Mouse (Mus musculus): ENCODE results near the gene Acap3. TPM values are rescaled to one million over a fixed set of nuclear protein-coding genes. Genes with fewer than 3 reads are reported as not detected.

The Acap3 gene
- polyA plus RNA-seq, 1 experiment from 2014 or later: 10.1 TPM

DNA sequence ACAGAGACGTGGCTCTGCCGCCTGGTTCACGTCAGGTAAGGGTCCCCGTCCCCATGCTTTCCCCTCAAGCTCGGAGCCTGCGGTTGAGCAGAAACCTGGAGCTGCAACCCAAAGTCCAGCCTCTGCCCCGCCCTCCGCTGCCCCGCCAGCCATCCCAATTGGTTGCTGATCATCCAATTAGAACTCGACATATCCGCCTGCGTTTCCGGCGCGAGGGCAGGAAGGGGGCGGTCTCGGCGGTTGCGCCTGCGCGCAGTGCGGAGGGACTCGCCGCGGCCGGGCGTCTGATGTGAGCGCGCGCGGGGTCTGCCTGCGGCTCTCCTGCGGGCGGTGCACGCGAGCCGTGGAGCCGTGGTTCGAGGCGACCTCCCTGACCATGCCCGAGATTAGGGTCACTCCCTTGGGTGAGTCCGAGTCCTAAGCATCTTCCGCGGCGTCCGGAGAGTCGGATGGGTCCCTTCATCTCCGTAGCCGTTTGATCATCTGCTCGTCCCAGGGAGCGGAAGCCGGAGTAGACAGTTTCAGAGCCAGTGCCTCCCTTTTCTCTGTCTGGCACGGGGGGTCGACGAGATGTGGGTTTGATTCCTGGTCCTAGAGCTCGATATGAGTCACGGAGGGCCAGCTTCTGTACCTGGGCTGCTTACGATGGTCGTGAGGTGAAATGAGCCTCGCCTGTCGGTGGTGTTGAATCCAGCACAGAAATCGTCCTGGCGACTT is 22.1 kb upstream of the Acap3 start, which contains the start of the genes Cptp and Ints11:
Gene Cptp (minus strand): TSS at position 124 of the 717 bp plus-strand sequence.
Gene Ints11 (plus strand): TSS at position 230 of the 717 bp plus-strand sequence.
- no peaks in the 10 kb centered on the region for H3K9me3 ChIP-seq (replicated peaks; ENCODE audit: control insufficient read depth, low read length)
- H3K9ac ChIP-seq (ENCODE audit: low read length): peak within 1 kb of the TSS; percentile 83
- peaks cover 23% of the 10 kb centered on the region for H3K36me3 ChIP-seq (ENCODE audit: control insufficient read depth, insufficient read depth)
- H3K4me2 ChIP-seq (ENCODE audit: low read depth, low read length): peak within 1 kb of the TSS; percentile 89
- under 1% methylated on average over 60 of the region's 63 CpGs for WGBS
- peak; percentile 97 for ATAC-seq (replicated peaks; ENCODE audit: extremely low read depth, insufficient read depth, low FRiP score)
- peak within 1 kb of the TSS; percentile 70 for H3K4me3 ChIP-seq (ENCODE audit: low read length)
- no peaks in the 10 kb centered on the region for H3K27me3 ChIP-seq (ENCODE audit: control insufficient read depth, insufficient read depth, low read length)
- peaks cover 15% of the 10 kb centered on the region for H3K4me1 ChIP-seq (ENCODE audit: control insufficient read depth, insufficient read depth, low read length)
- peak within 1 kb of the TSS; percentile 8; the same call in 1 of the 2 replicates for H3K27ac ChIP-seq (ENCODE audit: low read length)

- H3K36me3 ChIP-seq (ENCODE audit: control insufficient read depth, insufficient read depth): peaks cover 29% of the 10 kb centered on the region
- H3K4me2 ChIP-seq (ENCODE audit: low read depth, low read length): no peak overlapping the region
- WGBS: 88% methylated on average over 7 of the region's 7 CpGs
- H3K9ac ChIP-seq (ENCODE audit: low read length): no peak overlapping the region
- H3K9me3 ChIP-seq (replicated peaks; ENCODE audit: control insufficient read depth, low read length): no peaks in the 10 kb centered on the region
- peaks cover 15% of the 10 kb centered on the region for H3K4me1 ChIP-seq (ENCODE audit: control insufficient read depth, insufficient read depth, low read length)
- H3K27ac ChIP-seq (ENCODE audit: low read length): no peak overlapping the region
- no peaks in the 10 kb centered on the region for H3K27me3 ChIP-seq (ENCODE audit: control insufficient read depth, insufficient read depth, low read length)
- no peak for ATAC-seq (replicated peaks; ENCODE audit: extremely low read depth, insufficient read depth, low FRiP score)
- H3K4me3 ChIP-seq (ENCODE audit: low read length): no peak overlapping the region
Measured at GRCm38 (mm10) chr4:155871404-155871803, 20.2 kb upstream of the Acap3 start.

DNA sequence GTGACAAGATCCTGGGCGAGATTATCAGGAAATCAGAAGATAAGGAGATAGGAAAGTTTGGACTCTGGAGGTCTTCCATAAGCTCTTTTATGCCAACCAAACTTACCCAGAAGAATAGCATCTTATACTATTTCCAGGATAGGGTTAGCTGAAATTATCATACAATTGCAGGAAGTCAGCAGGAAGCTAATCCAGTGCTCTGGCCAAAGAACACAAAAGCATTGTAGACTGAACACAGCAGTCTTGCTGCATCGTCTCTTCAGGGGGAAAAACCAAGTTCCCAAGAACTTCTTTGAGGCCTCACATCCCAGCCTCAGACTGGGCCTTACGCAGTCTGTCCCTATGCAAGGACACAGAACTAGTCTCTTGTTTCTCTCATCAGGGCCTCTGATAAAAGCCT is 8.0 kb upstream of the Acap3 start:
- Histone ChIP-seq H3K36me3 (ENCODE audit: control insufficient read depth, insufficient read depth) (peaks cover 34% of the 10 kb centered on the region), H3K4me2 (ENCODE audit: low read depth, low read length) (no peak overlapping the region), H3K27me3 (ENCODE audit: control insufficient read depth, insufficient read depth, low read length) (no peaks in the 10 kb centered on the region), H3K27ac (ENCODE audit: low read length) (peak overlapping the region; percentile 57), H3K9me3 (replicated peaks; ENCODE audit: control insufficient read depth, low read length) (no peaks in the 10 kb centered on the region), H3K9ac (ENCODE audit: low read length) (no peak overlapping the region), H3K4me1 (ENCODE audit: control insufficient read depth, insufficient read depth, low read length) (no peaks in the 10 kb centered on the region), H3K4me3 (ENCODE audit: low read length) (no peak overlapping the region)
- WGBS: 66% methylated on average over 3 of the region's 3 CpGs
- ATAC-seq (replicated peaks; ENCODE audit: extremely low read depth, insufficient read depth, low FRiP score): peak; percentile 28; the same call in 1 of the 2 replicates

- Histone ChIP-seq H3K9me3 (replicated peaks; ENCODE audit: control insufficient read depth, low read length) (no peaks in the 10 kb centered on the region), H3K4me3 (ENCODE audit: low read length) (no peak overlapping the region), H3K4me2 (ENCODE audit: low read depth, low read length) (no peak overlapping the region), H3K27ac (ENCODE audit: low read length) (no peak overlapping the region), H3K27me3 (ENCODE audit: control insufficient read depth, insufficient read depth, low read length) (no peaks in the 10 kb centered on the region), H3K36me3 (ENCODE audit: control insufficient read depth, insufficient read depth) (peaks cover 38% of the 10 kb centered on the region), H3K4me1 (ENCODE audit: control insufficient read depth, insufficient read depth, low read length) (peaks cover 8% of the 10 kb centered on the region; the same call in 1 of the 2 replicates), H3K9ac (ENCODE audit: low read length) (no peak overlapping the region)
- ATAC-seq (replicated peaks; ENCODE audit: extremely low read depth, insufficient read depth, low FRiP score): no peak
- WGBS: 95% methylated on average over 5 of the region's 5 CpGs
Measured at GRCm38 (mm10) chr4:155886330-155886729, 5.3 kb upstream of the Acap3 start.

DNA sequence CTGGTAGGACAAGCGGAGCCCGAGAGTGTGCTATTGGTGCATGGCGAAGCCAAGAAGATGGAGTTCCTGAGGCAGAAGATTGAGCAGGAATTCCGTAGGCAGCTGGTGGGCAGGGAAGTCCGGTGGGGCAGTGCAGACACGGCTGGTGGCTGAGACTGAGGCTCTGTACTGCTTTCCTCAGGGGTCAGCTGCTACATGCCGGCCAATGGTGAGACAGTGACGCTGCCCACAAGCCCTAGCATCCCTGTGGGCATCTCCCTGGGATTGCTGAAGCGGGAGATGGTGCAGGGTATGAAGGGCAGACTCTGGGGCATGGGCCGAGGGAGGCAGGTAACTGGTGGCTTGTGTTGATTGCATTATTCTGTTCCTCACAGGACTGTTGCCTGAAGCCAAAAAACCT is 3.9 kb upstream of the Acap3 start:
- Histone ChIP-seq H3K27ac (ENCODE audit: low read length) (no peak overlapping the region), H3K4me2 (ENCODE audit: low read depth, low read length) (no peak overlapping the region), H3K4me1 (ENCODE audit: control insufficient read depth, insufficient read depth, low read length) (peaks cover 10% of the 10 kb centered on the region), H3K36me3 (ENCODE audit: control insufficient read depth, insufficient read depth) (peaks cover 38% of the 10 kb centered on the region), H3K4me3 (ENCODE audit: low read length) (no peak overlapping the region), H3K27me3 (ENCODE audit: control insufficient read depth, insufficient read depth, low read length) (no peaks in the 10 kb centered on the region), H3K9me3 (replicated peaks; ENCODE audit: control insufficient read depth, low read length) (no peaks in the 10 kb centered on the region), H3K9ac (ENCODE audit: low read length) (no peak overlapping the region)
- ATAC-seq (replicated peaks; ENCODE audit: extremely low read depth, insufficient read depth, low FRiP score): no peak
- 88% methylated on average over 10 of the region's 10 CpGs for WGBS

DNA sequence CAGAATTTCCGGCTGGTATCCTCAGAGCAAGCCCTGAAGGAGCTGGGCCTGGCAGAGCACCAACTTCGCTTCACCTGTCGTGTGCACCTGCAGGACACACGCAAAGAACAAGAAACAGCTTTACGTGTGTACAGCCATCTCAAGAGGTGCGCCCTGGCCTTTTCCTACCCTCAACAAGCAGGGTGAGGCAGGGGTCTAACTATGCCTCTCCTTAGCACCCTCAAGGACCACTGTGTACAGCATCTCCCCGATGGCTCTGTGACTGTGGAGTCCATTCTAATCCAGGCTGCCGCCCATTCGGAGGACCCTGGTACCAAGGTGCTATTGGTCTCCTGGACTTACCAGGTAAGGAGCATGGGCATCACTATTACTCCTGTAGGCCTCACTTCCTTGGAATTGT is 3.4 kb upstream of the Acap3 start:
- no peak for ATAC-seq (replicated peaks; ENCODE audit: extremely low read depth, insufficient read depth, low FRiP score)
- 94% methylated on average over 9 of the region's 9 CpGs for WGBS
- H3K4me3 ChIP-seq (ENCODE audit: low read length): no peak overlapping the region
- no peaks in the 10 kb centered on the region for H3K9me3 ChIP-seq (replicated peaks; ENCODE audit: control insufficient read depth, low read length)
- H3K36me3 ChIP-seq (ENCODE audit: control insufficient read depth, insufficient read depth): peaks cover 38% of the 10 kb centered on the region
- H3K9ac ChIP-seq (ENCODE audit: low read length): no peak overlapping the region
- H3K4me1 ChIP-seq (ENCODE audit: control insufficient read depth, insufficient read depth, low read length): peaks cover 15% of the 10 kb centered on the region
- H3K27me3 ChIP-seq (ENCODE audit: control insufficient read depth, insufficient read depth, low read length): no peaks in the 10 kb centered on the region
- H3K27ac ChIP-seq (ENCODE audit: low read length): no peak overlapping the region
- no peak overlapping the region for H3K4me2 ChIP-seq (ENCODE audit: low read depth, low read length)

DNA sequence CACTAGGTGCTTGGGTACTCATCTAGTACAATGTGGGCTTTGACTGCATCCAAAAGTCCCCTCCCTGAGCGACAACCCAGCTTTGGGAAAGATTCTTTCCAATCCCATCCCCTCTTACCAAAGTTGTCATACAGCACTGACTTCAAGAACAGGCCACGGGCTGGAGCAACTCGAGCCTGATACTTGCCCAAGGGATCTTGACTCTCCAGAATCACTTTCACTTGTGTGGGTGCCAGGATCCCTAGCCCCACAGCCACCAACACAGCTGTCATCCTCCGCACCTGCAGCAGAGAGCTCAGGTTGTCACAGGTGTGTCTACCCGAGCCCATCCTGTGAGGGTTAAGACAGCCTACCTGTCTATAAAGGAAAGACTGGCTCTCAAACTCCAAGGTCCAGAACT is 2.3 kb upstream of the Acap3 start:
- 84% methylated on average over 5 of the region's 5 CpGs for WGBS
- Histone ChIP-seq H3K4me1 (ENCODE audit: control insufficient read depth, insufficient read depth, low read length) (peaks cover 26% of the 10 kb centered on the region), H3K9me3 (replicated peaks; ENCODE audit: control insufficient read depth, low read length) (no peaks in the 10 kb centered on the region), H3K27ac (ENCODE audit: low read length) (no peak overlapping the region), H3K4me2 (ENCODE audit: low read depth, low read length) (no peak overlapping the region), H3K27me3 (ENCODE audit: control insufficient read depth, insufficient read depth, low read length) (no peaks in the 10 kb centered on the region), H3K4me3 (ENCODE audit: low read length) (no peak overlapping the region), H3K36me3 (ENCODE audit: control insufficient read depth, insufficient read depth) (peaks cover 38% of the 10 kb centered on the region), H3K9ac (ENCODE audit: low read length) (no peak overlapping the region)
- ATAC-seq (replicated peaks; ENCODE audit: extremely low read depth, insufficient read depth, low FRiP score): no peak

- H3K36me3 ChIP-seq (ENCODE audit: control insufficient read depth, insufficient read depth): peaks cover 28% of the 10 kb centered on the region
- H3K9me3 ChIP-seq (replicated peaks; ENCODE audit: control insufficient read depth, low read length): no peaks in the 10 kb centered on the region
- H3K4me1 ChIP-seq (ENCODE audit: control insufficient read depth, insufficient read depth, low read length): peaks cover 39% of the 10 kb centered on the region
- H3K4me3 ChIP-seq (ENCODE audit: low read length): peak overlapping the region; percentile 81
- peak overlapping the region; percentile 93 for H3K4me2 ChIP-seq (ENCODE audit: low read depth, low read length)
- under 1% methylated on average over 32 of the region's 34 CpGs for WGBS
- ATAC-seq (replicated peaks; ENCODE audit: extremely low read depth, insufficient read depth, low FRiP score): no peak
- H3K9ac ChIP-seq (ENCODE audit: low read length): peak overlapping the region; percentile 78
- no peaks in the 10 kb centered on the region for H3K27me3 ChIP-seq (ENCODE audit: control insufficient read depth, insufficient read depth, low read length)
- no peak overlapping the region for H3K27ac ChIP-seq (ENCODE audit: low read length)
Measured at GRCm38 (mm10) chr4:155891011-155891471, 581 bp upstream of the Acap3 start.

DNA sequence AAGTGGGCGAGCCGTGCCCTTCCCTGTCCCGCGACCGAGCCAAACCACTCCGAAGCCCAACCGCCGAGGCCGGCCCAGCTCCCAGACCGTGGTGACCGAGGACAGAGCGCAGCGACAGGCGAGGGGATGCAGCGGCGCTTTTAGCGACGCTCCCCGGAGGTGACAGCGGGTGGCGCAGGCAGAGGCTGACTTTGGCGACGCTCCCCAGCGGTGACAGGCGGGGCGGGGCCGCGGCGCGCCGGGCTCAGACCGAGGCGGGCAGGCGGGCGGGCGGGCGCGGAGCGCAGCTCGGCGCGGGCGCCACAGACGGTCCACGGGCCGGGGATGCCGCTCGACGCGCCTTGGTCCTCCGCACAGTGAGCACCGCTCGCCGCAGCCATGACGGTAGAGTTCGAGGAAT is 395 bp downstream of the Acap3 start:
- Histone ChIP-seq H3K4me1 (ENCODE audit: control insufficient read depth, insufficient read depth, low read length) (peaks cover 39% of the 10 kb centered on the region), H3K27me3 (ENCODE audit: control insufficient read depth, insufficient read depth, low read length) (no peaks in the 10 kb centered on the region), H3K27ac (ENCODE audit: low read length) (peak overlapping the region; percentile 97), H3K9me3 (replicated peaks; ENCODE audit: control insufficient read depth, low read length) (no peaks in the 10 kb centered on the region), H3K9ac (ENCODE audit: low read length) (peak overlapping the region; percentile 89), H3K4me3 (ENCODE audit: low read length) (peak overlapping the region; percentile 81), H3K36me3 (ENCODE audit: control insufficient read depth, insufficient read depth) (peaks cover 23% of the 10 kb centered on the region), H3K4me2 (ENCODE audit: low read depth, low read length) (peak overlapping the region; percentile 93)
- WGBS: under 1% methylated on average over 56 of the region's 56 CpGs
- peak; percentile 92 for ATAC-seq (replicated peaks; ENCODE audit: extremely low read depth, insufficient read depth, low FRiP score)

All from heart, embryonic 16.5 days (tissue).